Mouse (Mus musculus) adrenal gland, adult (tissue): ENCODE data around the gene Plscr1.

Experiments
- DNase-seq, 2 experiments: peaks; one replicate each; pipeline ENCODE4 v3.0.0; 2022 to 2023; ENCODE audit warnings: low spot score in 1 of 2; ENCODE audit not compliant: inconsistent age in 2 of 2

The Plscr1 gene

GRCm38 (mm10) chr9:92249447-92249852 lies at the start of gene Plscr1:
Plscr1 (plus strand) TSS chr9:92249750.
- no peak for DNase-seq

GRCm38 (mm10) chr9:92204397-92204796 lies 45.2 kb upstream of the Plscr1 start:
- no peak for DNase-seq

- peak; percentile 15 to 79 for DNase-seq
Measured at GRCm38 (mm10) chr9:92207307-92207706, 42.2 kb upstream of the Plscr1 start.

- peak in 1 of 2 experiments; percentile 27 for DNase-seq
Measured at GRCm38 (mm10) chr9:92207757-92208156, 41.8 kb upstream of the Plscr1 start.

- DNase-seq: no peak
Measured at GRCm38 (mm10) chr9:92209850-92210249, 39.7 kb upstream of the Plscr1 start.

- DNase-seq: peak in 1 of 2 experiments; percentile 13
Measured at GRCm38 (mm10) chr9:92210386-92210967, 39.1 kb upstream of the Plscr1 start.

GRCm38 (mm10) chr9:92211048-92211447 lies 38.5 kb upstream of the Plscr1 start:
- DNase-seq: peak in 1 of 2 experiments; percentile 21

- DNase-seq: peak in 1 of 2 experiments; percentile 25
Measured at GRCm38 (mm10) chr9:92217484-92217883, 32.1 kb upstream of the Plscr1 start.

- DNase-seq: no peak
Measured at GRCm38 (mm10) chr9:92217896-92218295, 31.7 kb upstream of the Plscr1 start.

GRCm38 (mm10) chr9:92220151-92220550 lies 29.4 kb upstream of the Plscr1 start:
- DNase-seq: no peak

- no peak for DNase-seq
Measured at GRCm38 (mm10) chr9:92221480-92221879, 28.1 kb upstream of the Plscr1 start.

GRCm38 (mm10) chr9:92224598-92225231 lies 24.8 kb upstream of the Plscr1 start:
- DNase-seq: peak in 1 of 2 experiments; percentile 54

GRCm38 (mm10) chr9:92226127-92226655 lies 23.4 kb upstream of the Plscr1 start:
- peak in 1 of 2 experiments; percentile 62 for DNase-seq

- DNase-seq: no peak
Measured at GRCm38 (mm10) chr9:92226795-92227194, 22.8 kb upstream of the Plscr1 start.

GRCm38 (mm10) chr9:92228867-92229832 lies 20.4 kb upstream of the Plscr1 start:
- no peak for DNase-seq

GRCm38 (mm10) chr9:92229833-92230205 lies 19.7 kb upstream of the Plscr1 start:
- DNase-seq: no peak

GRCm38 (mm10) chr9:92234901-92235458 lies 14.6 kb upstream of the Plscr1 start:
- no peak for DNase-seq

GRCm38 (mm10) chr9:92248773-92249446 lies 640 bp upstream of the Plscr1 start:
- no peak for DNase-seq

- peak; percentile 76 to 94 for DNase-seq
Measured at GRCm38 (mm10) chr9:92249987-92250772, 630 bp downstream of the Plscr1 start.

- DNase-seq: no peak
Measured at GRCm38 (mm10) chr9:92252718-92253117, 3.2 kb downstream of the Plscr1 start.
